7 mouse cellular contexts compared by ENCODE assay signal in the genomic region with DNA sequence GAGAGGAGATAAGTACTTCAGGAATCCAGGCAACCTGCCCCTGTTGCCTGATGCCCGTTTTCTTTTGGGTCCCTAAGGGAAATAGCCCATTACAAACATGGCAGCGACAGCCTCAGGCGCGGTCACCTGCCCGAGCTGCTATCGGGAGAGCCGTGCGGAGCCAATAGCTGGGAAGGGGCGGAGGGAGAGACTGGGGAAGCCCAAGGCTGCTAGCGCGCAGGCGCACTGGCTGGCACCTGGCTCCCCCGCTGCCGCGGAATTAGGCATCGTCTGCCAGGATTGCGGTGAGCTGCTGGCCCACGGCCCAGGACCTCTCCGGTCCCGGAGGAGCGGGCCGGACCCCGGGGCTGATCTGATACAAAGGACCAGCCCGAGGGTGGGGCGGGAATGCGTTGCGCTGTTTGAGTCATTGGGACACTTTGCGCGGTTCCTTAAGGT. TPM values are rescaled to one million over a fixed set of nuclear protein-coding genes. Genes with fewer than 3 reads are reported as not detected.
A peak's percentile ranks its signal among the peaks of the same experiment; 100 is the strongest.
DNase-seq lines count a peak whose midpoint lies in the region; ATAC-seq and TF ChIP-seq lines count a peak whose summit lies in the region.

No protein-coding gene starts in this region.

- H3K27me3 ChIP-seq in embryonic facial prominence, embryonic 10.5 days (replicated peaks; ENCODE audit: low read depth, poor library complexity, severe bottlenecking), result peaks cover 39% of the 10 kb centered on the region
- peaks cover 51% of the 10 kb centered on the region for H3K27me3 ChIP-seq in limb, embryonic 10.5 days (ENCODE audit: low read depth, poor library complexity, severe bottlenecking)
- peaks cover 37% of the 10 kb centered on the region for H3K27me3 ChIP-seq in midbrain, embryonic 12.5 days
- no peaks in the 10 kb centered on the region for H3K27me3 ChIP-seq in small intestine, adult 2 months (ENCODE audit: control insufficient read depth, insufficient read depth, low read length)

- peak; percentile 23; the same call in 1 of the 2 replicates for TF ChIP-seq POLR2A in small intestine, adult 2 months (IDR thresholded peaks at IDR 0.05; ENCODE audit: low read depth, low read length)

- DNase-seq in adrenal gland, postnatal 14 days, result peak; percentile 93
- peak; percentile 90 for DNase-seq in embryonic facial prominence, embryonic 10.5 days (ENCODE audit: low spot score)
- DNase-seq in heart, adult 11 months, result peak; percentile 99
- DNase-seq in kidney, adult 11 months, result peak; percentile 92
- peak; percentile 89 for DNase-seq in limb, embryonic 10.5 days (ENCODE audit: low spot score)

- ATAC-seq in midbrain, embryonic 12.5 days (ENCODE audit: low FRiP score, low read depth), result peak; percentile 89

- H3K4me2 ChIP-seq in midbrain, embryonic 12.5 days (replicated peaks), result peak overlapping the region; percentile 86

- no peak for TF ChIP-seq CTCF in small intestine, adult 2 months (IDR thresholded peaks at IDR 0.05; ENCODE audit: extremely low read depth, insufficient read length, insufficient replicate concordance, low read depth, low read length)

- H3K36me3 ChIP-seq in embryonic facial prominence, embryonic 10.5 days (replicated peaks), result no peaks in the 10 kb centered on the region
- H3K36me3 ChIP-seq in limb, embryonic 10.5 days, result no peaks in the 10 kb centered on the region
- H3K36me3 ChIP-seq in midbrain, embryonic 12.5 days, result no peaks in the 10 kb centered on the region
- no peaks in the 10 kb centered on the region for H3K36me3 ChIP-seq in small intestine, adult 2 months (ENCODE audit: control insufficient read depth, insufficient read depth, low read length)

- peak overlapping the region; percentile 81 for H3K27ac ChIP-seq in embryonic facial prominence, embryonic 10.5 days (replicated peaks)
- peak overlapping the region; percentile 73 for H3K27ac ChIP-seq in limb, embryonic 10.5 days
- no peak overlapping the region for H3K27ac ChIP-seq in midbrain, embryonic 12.5 days (replicated peaks)
- peak overlapping the region; percentile 71 for H3K27ac ChIP-seq in small intestine, adult 2 months (ENCODE audit: insufficient read depth, low read depth, low read length)

- H3K9me3 ChIP-seq in embryonic facial prominence, embryonic 10.5 days, result 0 out of 2 replicates have a peak, but pooled peaks cover 2% of the 10 kb centered on the region
- H3K9me3 ChIP-seq in limb, embryonic 10.5 days (replicated peaks), result no peaks in the 10 kb centered on the region
- no peaks in the 10 kb centered on the region for H3K9me3 ChIP-seq in midbrain, embryonic 12.5 days

- WGBS in embryonic facial prominence, embryonic 10.5 days, result under 1% methylated on average over 29 of the region's 29 CpGs
- WGBS in limb, embryonic 10.5 days, result 1% methylated on average over 29 of the region's 29 CpGs
- WGBS in midbrain, embryonic 12.5 days, result under 1% methylated on average over 29 of the region's 29 CpGs
- under 1% methylated on average over 29 of the region's 29 CpGs for WGBS in small intestine, adult 2 months

- H3K4me3 ChIP-seq in embryonic facial prominence, embryonic 10.5 days, result peak overlapping the region; percentile 68
- peak overlapping the region; percentile 63 for H3K4me3 ChIP-seq in limb, embryonic 10.5 days
- peak overlapping the region; percentile 52 for H3K4me3 ChIP-seq in midbrain, embryonic 12.5 days
- H3K4me3 ChIP-seq in small intestine, adult 2 months (ENCODE audit: low read depth, low read length), result peak overlapping the region; percentile 89

- H3K4me1 ChIP-seq in embryonic facial prominence, embryonic 10.5 days, result peaks cover 23% of the 10 kb centered on the region
- peaks cover 13% of the 10 kb centered on the region for H3K4me1 ChIP-seq in limb, embryonic 10.5 days
- H3K4me1 ChIP-seq in midbrain, embryonic 12.5 days, result peaks cover 7% of the 10 kb centered on the region
- peaks cover 20% of the 10 kb centered on the region for H3K4me1 ChIP-seq in small intestine, adult 2 months (ENCODE audit: control insufficient read depth, insufficient read depth, insufficient read length, low read length)

- peak overlapping the region; percentile 72 for H3K9ac ChIP-seq in midbrain, embryonic 12.5 days (replicated peaks)

RNA-seq across cellular contexts. Expression of a gene that starts 6.6 kb away (rescaled TPM):
- total RNA-seq in adrenal gland, postnatal 14 days (2021), result 0.38 and 0.74 TPM in 2 replicates
- 1.0 and 1.1 TPM in 2 replicates for polyA plus RNA-seq in embryonic facial prominence, embryonic 10.5 days (2016; fragmentation: Nextera tagmentation; extraction: Ambion mirVana)
- 1.3 and 1.8 TPM in 2 replicates for polyA plus RNA-seq in limb, embryonic 10.5 days (2016; fragmentation: Nextera tagmentation; extraction: Ambion mirVana)
- polyA plus RNA-seq in midbrain, embryonic 12.5 days (2016; fragmentation: Nextera tagmentation; extraction: Ambion mirVana), result 1.4 TPM in 2 replicates
- 0.56 and 3.4 TPM in 2 replicates for polyA plus RNA-seq in small intestine, adult 2 months (2012; rRNA removed)

RNA-seq across cellular contexts. Expression of a gene that starts 15.8 kb away (rescaled TPM):
- total RNA-seq in adrenal gland, postnatal 14 days (2021), result 5.1 and 5.4 TPM in 2 replicates
- polyA plus RNA-seq in embryonic facial prominence, embryonic 10.5 days (2016; fragmentation: Nextera tagmentation; extraction: Ambion mirVana), result 8.0 and 8.4 TPM in 2 replicates
- polyA plus RNA-seq in limb, embryonic 10.5 days (2016; fragmentation: Nextera tagmentation; extraction: Ambion mirVana), result 7.7 and 8.1 TPM in 2 replicates
- polyA plus RNA-seq in midbrain, embryonic 12.5 days (2016; fragmentation: Nextera tagmentation; extraction: Ambion mirVana), result 6.5 and 7.1 TPM in 2 replicates
- 29.4 and 36.0 TPM in 2 replicates for polyA plus RNA-seq in small intestine, adult 2 months (2012; rRNA removed)

RNA-seq across cellular contexts. Expression of a gene that starts 18.2 kb away (rescaled TPM):
- 71.8 and 77.5 TPM in 2 replicates for total RNA-seq in adrenal gland, postnatal 14 days (2021)
- polyA plus RNA-seq in embryonic facial prominence, embryonic 10.5 days (2016; fragmentation: Nextera tagmentation; extraction: Ambion mirVana), result 204 and 208 TPM in 2 replicates
- 150 and 183 TPM in 2 replicates for polyA plus RNA-seq in limb, embryonic 10.5 days (2016; fragmentation: Nextera tagmentation; extraction: Ambion mirVana)
- polyA plus RNA-seq in midbrain, embryonic 12.5 days (2016; fragmentation: Nextera tagmentation; extraction: Ambion mirVana), result 228 and 237 TPM in 2 replicates
- polyA plus RNA-seq in small intestine, adult 2 months (2012; rRNA removed), result 23.5 and 26.9 TPM in 2 replicates

RNA-seq across cellular contexts. Expression of a gene that starts 28.7 kb away (rescaled TPM):
- total RNA-seq in adrenal gland, postnatal 14 days (2021), result 8.2 and 8.7 TPM in 2 replicates
- 17.1 and 17.2 TPM in 2 replicates for polyA plus RNA-seq in embryonic facial prominence, embryonic 10.5 days (2016; fragmentation: Nextera tagmentation; extraction: Ambion mirVana)
- 12.2 and 13.0 TPM in 2 replicates for polyA plus RNA-seq in limb, embryonic 10.5 days (2016; fragmentation: Nextera tagmentation; extraction: Ambion mirVana)
- polyA plus RNA-seq in midbrain, embryonic 12.5 days (2016; fragmentation: Nextera tagmentation; extraction: Ambion mirVana), result 27.6 and 32.6 TPM in 2 replicates
- 37.4 and 60.4 TPM in 2 replicates for polyA plus RNA-seq in small intestine, adult 2 months (2012; rRNA removed)

RNA-seq across cellular contexts. Expression of a gene that starts 29.8 kb away (rescaled TPM):
- 6.0 and 9.3 TPM in 2 replicates for total RNA-seq in adrenal gland, postnatal 14 days (2021)
- polyA plus RNA-seq in embryonic facial prominence, embryonic 10.5 days (2016; fragmentation: Nextera tagmentation; extraction: Ambion mirVana), result 2.5 and 3.5 TPM in 2 replicates
- 1.4 and 1.8 TPM in 2 replicates for polyA plus RNA-seq in limb, embryonic 10.5 days (2016; fragmentation: Nextera tagmentation; extraction: Ambion mirVana)
- polyA plus RNA-seq in midbrain, embryonic 12.5 days (2016; fragmentation: Nextera tagmentation; extraction: Ambion mirVana), result 31.4 and 31.9 TPM in 2 replicates
- 27.0 and 30.1 TPM in 2 replicates for polyA plus RNA-seq in small intestine, adult 2 months (2012; rRNA removed)
